Mouse (Mus musculus): ENCODE measurements around the gene Ms4a2.

- TF ChIP-seq FLI1 (IDR thresholded peaks at IDR 0.05; ENCODE audit: low read length) (no peak), GATA1 (IDR thresholded peaks at IDR 0.05; ENCODE audit: borderline replicate concordance, low read length) (no peak)
Measured at GRCm38 (mm10) chr19:11613776-11614443, 9.6 kb downstream of the Ms4a2 start.
